Mouse (Mus musculus) embryonic facial prominence, embryonic 11.5 days (tissue): ENCODE data around the gene C2cd4a. TPM values are rescaled to one million over a fixed set of nuclear protein-coding genes. Genes with fewer than 3 reads are reported as not detected.

Experiments used
- ATAC-seq: fragments of 200-750 bp; cut with Nextera tagmentation; replicated peaks from 2 replicates; pipeline ENCODE4 v1.8.0; 2017; ENCODE audit warnings: low read depth; ENCODE audit not compliant: insufficient number of reproducible peaks, low FRiP score, low TSS enrichment
- DNase-seq: peaks from one replicate; pipeline ENCODE4 v3.0.0-alpha.2; 2015; ENCODE audit warnings: low spot score
- H3K27ac ChIP-seq: fragments of 300-500 bp; sonication (generic); replicated peaks from 2 replicates; pipeline ENCODE4 v1.5.1; 2014; ENCODE audit warnings: mild to moderate bottlenecking, low read depth, low read length, control low read depth
- H3K27me3 ChIP-seq: fragments of 300-500 bp; sonication (generic); 2 replicates; pipeline ENCODE4 v1.6.1; 2014; ENCODE audit warnings: mild to moderate bottlenecking, low read length, moderate library complexity, mixed read lengths; ENCODE audit not compliant: control insufficient read depth, insufficient read depth
- H3K36me3 ChIP-seq: fragments of 300-500 bp; sonication (generic); replicated peaks from 2 replicates; pipeline ENCODE4 v1.6.1; 2014; ENCODE audit warnings: low read depth, mild to moderate bottlenecking, low read length, moderate library complexity, mixed read lengths; ENCODE audit not compliant: control insufficient read depth, insufficient read depth
- H3K4me1 ChIP-seq: fragments of 300-500 bp; sonication (generic); 2 replicates; pipeline ENCODE4 v1.6.1; 2014; ENCODE audit warnings: low read length, mixed read lengths; ENCODE audit not compliant: control insufficient read depth, insufficient read depth
- H3K4me2 ChIP-seq: fragments of 300-500 bp; sonication (generic); 2 replicates; pipeline ENCODE4 v1.6.1; 2014; ENCODE audit warnings: low read depth, mild to moderate bottlenecking, control low read depth, low read length, moderate library complexity
- H3K4me3 ChIP-seq: fragments of 300-500 bp; sonication (generic); 2 replicates; pipeline ENCODE4 v1.5.1; 2014; ENCODE audit warnings: low read depth, low read length, control low read depth
- H3K9ac ChIP-seq: fragments of 300-500 bp; sonication (generic); replicated peaks from 2 replicates; pipeline ENCODE4 v1.6.1; 2014; ENCODE audit warnings: mild to moderate bottlenecking, control low read depth, low read length
- H3K9me3 ChIP-seq: fragments of 300-500 bp; sonication (generic); replicated peaks from 2 replicates; pipeline ENCODE4 v1.6.1; 2016; ENCODE audit warnings: mild to moderate bottlenecking, low read length, inconsistent platforms, mixed read lengths; ENCODE audit not compliant: control insufficient read depth
- WGBS: fragments of 180-500 bp; shearing (Covaris S2); extraction: QIAGEN DNeasy Blood & Tissue Kit; methylation state at CpG from one replicate; pipeline ENCODE4 v1.1.7; 2014; 5-methylcytosine and 5-hydroxymethylcytosine counted together
- polyA plus RNA-seq: library from polyadenylated mRNA; unstranded; fragments of >200 nt; fragmentation: Nextera tagmentation; extraction: Ambion mirVana; gene quantifications from 2 replicates; pipeline ENCODE4 v1.2.1, GENCODE M21; 2014

C2cd4a gene
- polyA plus RNA-seq, 1 experiment from 2014 or later: not detected

GRCm38 (mm10) chr9:67813665-67814337 is 18.3 kb downstream of the C2cd4a start:
- H3K4me1 ChIP-seq: no peaks in the 10 kb centered on the region
- peak overlapping the region; percentile 15; the same call in 1 of the 2 replicates for H3K27ac ChIP-seq
- no peaks in the 10 kb centered on the region for H3K36me3 ChIP-seq
- H3K4me2 ChIP-seq: no peak overlapping the region
- no peak overlapping the region for H3K9ac ChIP-seq
- 5% methylated on average over 8 of the region's 8 CpGs for WGBS
- no peak overlapping the region for H3K4me3 ChIP-seq
- ATAC-seq (peak; percentile 82), DNase-seq (peak; percentile 86)
- no peaks in the 10 kb centered on the region for H3K9me3 ChIP-seq
- H3K27me3 ChIP-seq: no peaks in the 10 kb centered on the region

- no peaks in the 10 kb centered on the region for H3K27me3 ChIP-seq
- H3K4me1 ChIP-seq: no peaks in the 10 kb centered on the region
- H3K27ac ChIP-seq: peak overlapping the region; percentile 31
- peak; percentile 29 for DNase-seq
- 65% methylated on average over 4 of the region's 4 CpGs for WGBS
- no peak overlapping the region for H3K9ac ChIP-seq
- no peak overlapping the region for H3K4me3 ChIP-seq
- no peak for ATAC-seq
- no peak overlapping the region for H3K4me2 ChIP-seq
- H3K36me3 ChIP-seq: no peaks in the 10 kb centered on the region
- no peaks in the 10 kb centered on the region for H3K9me3 ChIP-seq
These were observed 19.0 kb downstream of the C2cd4a start for GRCm38 (mm10) chr9:67813171-67813570.

- H3K36me3 ChIP-seq: no peaks in the 10 kb centered on the region
- H3K9ac ChIP-seq: no peak overlapping the region
- no peaks in the 10 kb centered on the region for H3K9me3 ChIP-seq
- H3K4me1 ChIP-seq: no peaks in the 10 kb centered on the region
- ATAC-seq (no peak), DNase-seq (no peak)
- H3K4me3 ChIP-seq: no peak overlapping the region
- WGBS: 80% methylated on average over 3 of the region's 3 CpGs
- H3K27me3 ChIP-seq: no peaks in the 10 kb centered on the region
- no peak overlapping the region for H3K4me2 ChIP-seq
- no peak overlapping the region for H3K27ac ChIP-seq
These were observed 21.0 kb downstream of the C2cd4a start for GRCm38 (mm10) chr9:67811116-67811515.

- no peaks in the 10 kb centered on the region for H3K9me3 ChIP-seq
- H3K27ac ChIP-seq: no peak overlapping the region
- no peaks in the 10 kb centered on the region for H3K27me3 ChIP-seq
- WGBS: 66% methylated on average over 6 of the region's 6 CpGs
- H3K4me1 ChIP-seq: no peaks in the 10 kb centered on the region
- no peak overlapping the region for H3K4me2 ChIP-seq
- H3K9ac ChIP-seq: no peak overlapping the region
- no peak for DNase-seq
- no peak for ATAC-seq
- H3K4me3 ChIP-seq: no peak overlapping the region
- H3K36me3 ChIP-seq: no peaks in the 10 kb centered on the region
These were observed 21.6 kb downstream of the C2cd4a start for GRCm38 (mm10) chr9:67810527-67810926.

GRCm38 (mm10) chr9:67807000-67807399 is 25.1 kb downstream of the C2cd4a start:
- no peak for ATAC-seq
- Histone ChIP-seq H3K9ac (no peak overlapping the region), H3K9me3 (no peaks in the 10 kb centered on the region), H3K36me3 (no peaks in the 10 kb centered on the region), H3K4me3 (no peak overlapping the region), H3K4me2 (no peak overlapping the region), H3K27me3 (no peaks in the 10 kb centered on the region), H3K4me1 (no peaks in the 10 kb centered on the region), H3K27ac (no peak overlapping the region)
- 74% methylated on average over 5 of the region's 5 CpGs for WGBS
- DNase-seq: no peak

GRCm38 (mm10) chr9:67802241-67802640 is 29.9 kb downstream of the C2cd4a start:
- H3K4me3 ChIP-seq: no peak overlapping the region
- no peaks in the 10 kb centered on the region for H3K4me1 ChIP-seq
- H3K9me3 ChIP-seq: no peaks in the 10 kb centered on the region
- no peak overlapping the region for H3K4me2 ChIP-seq
- DNase-seq (peak; percentile 65), ATAC-seq (no peak)
- no peak overlapping the region for H3K9ac ChIP-seq
- WGBS: 33% methylated on average over 6 of the region's 6 CpGs
- H3K36me3 ChIP-seq: no peaks in the 10 kb centered on the region
- no peaks in the 10 kb centered on the region for H3K27me3 ChIP-seq
- H3K27ac ChIP-seq: no peak overlapping the region

GRCm38 (mm10) chr9:67799078-67799819 is 32.9 kb downstream of the C2cd4a start:
- no peak overlapping the region for H3K9ac ChIP-seq
- no peaks in the 10 kb centered on the region for H3K36me3 ChIP-seq
- 71% methylated on average over 14 of the region's 14 CpGs for WGBS
- no peaks in the 10 kb centered on the region; the same call in 1 of the 2 replicates for H3K4me1 ChIP-seq
- no peaks in the 10 kb centered on the region for H3K9me3 ChIP-seq
- H3K27ac ChIP-seq: no peak overlapping the region
- H3K4me2 ChIP-seq: no peak overlapping the region
- H3K4me3 ChIP-seq: no peak overlapping the region
- H3K27me3 ChIP-seq: no peaks in the 10 kb centered on the region
- DNase-seq (no peak), ATAC-seq (no peak)

- DNase-seq (no peak), ATAC-seq (peak; percentile 44; the same call in 1 of the 2 replicates)
- Histone ChIP-seq H3K4me3 (no peak overlapping the region), H3K4me1 (no peaks in the 10 kb centered on the region; the same call in 1 of the 2 replicates), H3K27me3 (no peaks in the 10 kb centered on the region), H3K9ac (no peak overlapping the region), H3K36me3 (no peaks in the 10 kb centered on the region), H3K9me3 (no peaks in the 10 kb centered on the region), H3K27ac (no peak overlapping the region), H3K4me2 (no peak overlapping the region)
- WGBS: 71% methylated on average over 14 of the region's 14 CpGs
These were observed 36.9 kb downstream of the C2cd4a start for GRCm38 (mm10) chr9:67795205-67795675.
